ENCODE assay signal across 15 mouse cellular contexts in genomic region chr3:135280160-135280559, GRCm38 (mm10). TPM values are rescaled to one million over a fixed set of nuclear protein-coding genes. Genes with fewer than 3 reads are reported as not detected.
DNase-seq lines count a peak whose midpoint lies in the region; ATAC-seq and TF ChIP-seq lines count a peak whose summit lies in the region.
"Had no signal": no experiment of that assay in that cellular context is flagged by ENCODE, and none has a peak within 500 bp of the region (broad histone marks: within the 10 kb centered on the region; RNA-seq: fewer than 3 reads in every experiment).

No protein-coding gene starts in this region.

- H3K4me3 ChIP-seq in hindbrain, embryonic 11.5 days (ENCODE audit: low read depth, low read length), result no peak overlapping the region
- no peak overlapping the region for H3K4me3 ChIP-seq in hindbrain, postnatal 0 days (ENCODE audit: low read length)
- no peak overlapping the region for H3K4me3 ChIP-seq in embryonic facial prominence, embryonic 10.5 days
- H3K4me3 ChIP-seq in hindbrain, embryonic 12.5 days, result no peak overlapping the region
- no peak overlapping the region for H3K4me3 ChIP-seq in midbrain, embryonic 15.5 days
- H3K4me3 ChIP-seq: erythroblast, embryonic 14.5 days; limb, embryonic 15.5 days had no signal

- ATAC-seq in hindbrain, embryonic 11.5 days (ENCODE audit: low FRiP score), result peak; percentile 5; the same call in 1 of the 2 replicates
- ATAC-seq in hindbrain, postnatal 0 days, result no peak
- ATAC-seq in hindbrain, embryonic 12.5 days (ENCODE audit: low FRiP score), result 0 out of 2 replicates have a peak, but pooled peaks have one; percentile 6
- ATAC-seq in midbrain, embryonic 15.5 days (replicated peaks), result peak; percentile 8; the same call in 1 of the 2 replicates

- no peak for TF ChIP-seq CTCF in hindbrain, postnatal 0 days (IDR thresholded peaks at IDR 0.05; ENCODE audit: low read depth)

- no peak for DNase-seq in hindbrain, embryonic 11.5 days (ENCODE audit: low spot score)
- no peak for DNase-seq in hindbrain, postnatal 0 days (ENCODE audit: low spot score)
- DNase-seq in embryonic facial prominence, embryonic 10.5 days (ENCODE audit: low spot score), result no peak
- no peak for DNase-seq in urinary bladder, postnatal 36 days (ENCODE audit: low spot score in 2 of 2)
- no peak for DNase-seq in left cerebral cortex, postnatal 36 days (ENCODE audit: low spot score in 2 of 2)
- DNase-seq in urinary bladder, adult 2 months (ENCODE audit: low spot score), result no peak
- DNase-seq: adrenal gland, postnatal 36 days; cerebellum, adult 8-10 months; heart, postnatal 4 days; lung, postnatal 4 days had no signal

- peak overlapping the region; percentile 51; the same call in 1 of the 2 replicates for H3K9ac ChIP-seq in hindbrain, embryonic 11.5 days (ENCODE audit: low read depth, low read length)
- H3K9ac ChIP-seq in hindbrain, postnatal 0 days (replicated peaks; ENCODE audit: low read length), result no peak overlapping the region
- H3K9ac ChIP-seq in hindbrain, embryonic 12.5 days, result no peak overlapping the region
- H3K9ac ChIP-seq in midbrain, embryonic 15.5 days, result no peak overlapping the region

- no peak overlapping the region for H3K27ac ChIP-seq in hindbrain, embryonic 11.5 days (ENCODE audit: low read depth, low read length)
- no peak overlapping the region for H3K27ac ChIP-seq in hindbrain, postnatal 0 days
- peak overlapping the region; percentile 89 for H3K27ac ChIP-seq in embryonic facial prominence, embryonic 10.5 days (replicated peaks)
- no peak overlapping the region for H3K27ac ChIP-seq in hindbrain, embryonic 12.5 days
- H3K27ac ChIP-seq in midbrain, embryonic 15.5 days, result no peak overlapping the region

- 71% methylated on average over 4 of the region's 4 CpGs for WGBS in hindbrain, embryonic 11.5 days
- WGBS in hindbrain, postnatal 0 days, result 85% methylated on average over 4 of the region's 4 CpGs
- WGBS in embryonic facial prominence, embryonic 10.5 days, result 81% methylated on average over 4 of the region's 4 CpGs
- WGBS in hindbrain, embryonic 12.5 days, result 77% methylated on average over 4 of the region's 4 CpGs
- WGBS in midbrain, embryonic 15.5 days, result 75% methylated on average over 4 of the region's 4 CpGs

- H3K4me1 ChIP-seq in hindbrain, embryonic 11.5 days (replicated peaks; ENCODE audit: control insufficient read depth, insufficient read depth, low read length), result no peaks in the 10 kb centered on the region
- no peaks in the 10 kb centered on the region; the same call in 1 of the 2 replicates for H3K4me1 ChIP-seq in hindbrain, postnatal 0 days (ENCODE audit: insufficient read depth, low read length)
- H3K4me1 ChIP-seq in embryonic facial prominence, embryonic 10.5 days, result peaks cover 13% of the 10 kb centered on the region; the same call in 1 of the 2 replicates
- peaks cover 3% of the 10 kb centered on the region; the same call in 1 of the 2 replicates for H3K4me1 ChIP-seq in hindbrain, embryonic 12.5 days
- peaks cover 9% of the 10 kb centered on the region for H3K4me1 ChIP-seq in midbrain, embryonic 15.5 days

- no peaks in the 10 kb centered on the region for H3K36me3 ChIP-seq in hindbrain, embryonic 11.5 days (ENCODE audit: control insufficient read depth, insufficient read depth, low read length)
- H3K36me3 ChIP-seq in hindbrain, postnatal 0 days (ENCODE audit: insufficient read depth, low read length), result no peaks in the 10 kb centered on the region
- 0 out of 2 replicates have a peak, but pooled peaks cover under 1% of the 10 kb centered on the region for H3K36me3 ChIP-seq in embryonic facial prominence, embryonic 10.5 days (replicated peaks)
- H3K36me3 ChIP-seq in hindbrain, embryonic 12.5 days, result no peaks in the 10 kb centered on the region
- H3K36me3 ChIP-seq in midbrain, embryonic 15.5 days (replicated peaks), result no peaks in the 10 kb centered on the region
- H3K36me3 ChIP-seq: limb, embryonic 15.5 days had no signal

- no peaks in the 10 kb centered on the region for H3K27me3 ChIP-seq in hindbrain, embryonic 11.5 days (ENCODE audit: control insufficient read depth, insufficient read depth, low read length)
- no peaks in the 10 kb centered on the region for H3K27me3 ChIP-seq in hindbrain, postnatal 0 days (ENCODE audit: insufficient read depth, low read length)
- no peaks in the 10 kb centered on the region for H3K27me3 ChIP-seq in embryonic facial prominence, embryonic 10.5 days (replicated peaks; ENCODE audit: low read depth, poor library complexity, severe bottlenecking)
- no peaks in the 10 kb centered on the region for H3K27me3 ChIP-seq in hindbrain, embryonic 12.5 days
- no peaks in the 10 kb centered on the region for H3K27me3 ChIP-seq in midbrain, embryonic 15.5 days (replicated peaks)
- H3K27me3 ChIP-seq: limb, embryonic 15.5 days had no signal

- H3K4me2 ChIP-seq in hindbrain, embryonic 11.5 days (replicated peaks; ENCODE audit: low read depth, low read length), result no peak overlapping the region
- H3K4me2 ChIP-seq in hindbrain, postnatal 0 days (ENCODE audit: low read depth, low read length), result no peak overlapping the region
- H3K4me2 ChIP-seq in hindbrain, embryonic 12.5 days (replicated peaks), result no peak overlapping the region
- H3K4me2 ChIP-seq in midbrain, embryonic 15.5 days, result no peak overlapping the region
- H3K4me2 ChIP-seq: limb, embryonic 15.5 days had no signal

- H3K9me3 ChIP-seq in hindbrain, embryonic 11.5 days (ENCODE audit: control insufficient read depth, low read length), result no peaks in the 10 kb centered on the region
- H3K9me3 ChIP-seq in hindbrain, postnatal 0 days (ENCODE audit: low read length), result no peaks in the 10 kb centered on the region
- no peaks in the 10 kb centered on the region for H3K9me3 ChIP-seq in embryonic facial prominence, embryonic 10.5 days
- H3K9me3 ChIP-seq in hindbrain, embryonic 12.5 days (replicated peaks), result no peaks in the 10 kb centered on the region
- no peaks in the 10 kb centered on the region for H3K9me3 ChIP-seq in midbrain, embryonic 15.5 days
- H3K9me3 ChIP-seq: limb, embryonic 15.5 days had no signal

- intact Hi-C loops in left cerebral cortex, postnatal 36 days (cut with DNase I), result loop anchor here (5.0 to 10.0 kb wide), 2 partner anchors 452 to 595 kb away; no protein-coding TSS in a partner anchor

RNA-seq across cellular contexts. Expression of gene Bdh2, which starts 0.9 kb away (rescaled TPM):
- polyA plus RNA-seq in hindbrain, embryonic 11.5 days (2014; fragmentation: Nextera tagmentation; extraction: Ambion mirVana), result 5.1 and 5.2 TPM in 2 replicates
- 3.1 and 4.0 TPM in 2 replicates for total RNA-seq in hindbrain, postnatal 0 days (2014; rRNA removed)
- 7.2 and 8.3 TPM in 2 replicates for polyA plus RNA-seq in hindbrain, postnatal 0 days (2015; fragmentation: Nextera tagmentation; extraction: Ambion mirVana)
- polyA plus RNA-seq in embryonic facial prominence, embryonic 10.5 days (2016; fragmentation: Nextera tagmentation; extraction: Ambion mirVana), result 9.7 and 10.3 TPM in 2 replicates
- polyA plus RNA-seq in hindbrain, embryonic 12.5 days (2016; fragmentation: Nextera tagmentation; extraction: Ambion mirVana), result 5.6 and 7.2 TPM in 2 replicates
- polyA plus RNA-seq in midbrain, embryonic 15.5 days (2015; fragmentation: Nextera tagmentation; extraction: Ambion mirVana), result 4.4 and 4.8 TPM in 2 replicates
- 1 to 10 TPM; 2.2 to 4.3 TPM for total RNA-seq in left cerebral cortex, postnatal 36 days (2021)
- 13.3 and 13.7 TPM in 2 replicates for polyA plus RNA-seq in urinary bladder, adult 2 months (2012; rRNA removed)
- polyA plus RNA-seq: erythroblast, embryonic 14.5 days had no signal

RNA-seq across cellular contexts. Expression of gene Slc9b2, which starts 27.3 kb away (rescaled TPM):
- polyA plus RNA-seq in hindbrain, embryonic 11.5 days (2014; fragmentation: Nextera tagmentation; extraction: Ambion mirVana), result 1.1 and 1.9 TPM in 2 replicates
- total RNA-seq in hindbrain, postnatal 0 days (2014; rRNA removed), result 0.50 and 3.0 TPM in 2 replicates
- polyA plus RNA-seq in hindbrain, postnatal 0 days (2015; fragmentation: Nextera tagmentation; extraction: Ambion mirVana), result 1.9 and 2.3 TPM in 2 replicates
- 3.0 and 3.8 TPM in 2 replicates for polyA plus RNA-seq in embryonic facial prominence, embryonic 10.5 days (2016; fragmentation: Nextera tagmentation; extraction: Ambion mirVana)
- polyA plus RNA-seq in hindbrain, embryonic 12.5 days (2016; fragmentation: Nextera tagmentation; extraction: Ambion mirVana), result 1.3 and 1.9 TPM in 2 replicates
- 1.4 TPM in 2 replicates for polyA plus RNA-seq in midbrain, embryonic 15.5 days (2015; fragmentation: Nextera tagmentation; extraction: Ambion mirVana)
- 1 to 10 TPM; 3.0 to 3.9 TPM for total RNA-seq in left cerebral cortex, postnatal 36 days (2021)
- 0.65 and 1.2 TPM in 2 replicates for polyA plus RNA-seq in urinary bladder, adult 2 months (2012; rRNA removed)
- polyA plus RNA-seq: erythroblast, embryonic 14.5 days; small intestine, adult 2 months had no signal
